Mouse (Mus musculus) lung, adult 2 months (tissue): ENCODE measurements around the gene Scn1b.

Experiments used
- CTCF ChIP-seq: fragments of 200-500 bp; IDR thresholded peaks from 2 replicates; pipeline ENCODE4 v1.5.1; 2011; ENCODE audit warnings: mild to moderate bottlenecking, low read length, control low read depth; ENCODE audit not compliant: insufficient read depth
- POLR2A ChIP-seq: fragments of 200-500 bp; IDR thresholded peaks from 2 replicates; pipeline ENCODE4 v1.6.1; 2011; ENCODE audit warnings: low read depth, mild to moderate bottlenecking, control low read depth, low read length, borderline replicate concordance; ENCODE audit errors: extremely low read depth

DNA sequence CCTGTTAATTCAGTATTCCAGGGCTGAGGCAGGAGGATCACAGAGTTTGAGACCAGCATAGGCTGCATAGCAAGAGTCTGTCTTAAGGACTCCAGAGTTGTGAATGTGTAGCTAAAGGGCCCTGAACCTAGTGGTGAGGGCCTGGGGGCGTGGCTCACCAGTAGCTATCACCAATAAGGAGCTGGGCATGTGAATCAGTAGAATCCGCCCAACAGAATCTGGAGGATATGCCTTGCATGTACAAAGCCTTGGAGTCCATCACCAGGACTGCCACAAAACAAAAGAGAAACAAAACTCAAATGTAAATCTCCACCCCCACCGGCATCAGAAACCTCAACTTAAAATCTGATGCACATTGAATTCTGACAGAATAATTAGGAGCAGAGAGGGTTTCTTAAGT is 21.3 kb upstream of the Scn1b start:
- TF ChIP-seq CTCF (no peak), POLR2A (no peak)
